Mouse (Mus musculus) CD8-positive naive resting alpha-beta T cell, adult 2 months (primary cell): ENCODE results near the gene Fbxw18.
"Not testable (repeated sequence)": the region's sequence is repeated elsewhere in the genome, so short reads cannot be mapped to it uniquely, and the experiment has no call there.

Source experiments
- DNase-seq, 2 experiments: peaks; one replicate each; pipeline ENCODE4 v3.0.0; 2022; ENCODE audit warnings: low read depth in 2 of 2, low spot score in 2 of 2

Gene Fbxw18

GRCm38 (mm10) chr9:109702600-109702999 is at the start of gene Fbxw18:
Gene Fbxw18 (minus strand): TSS chr9:109702700.
- DNase-seq: not testable (repeated sequence)

- not testable (repeated sequence) for DNase-seq
These were observed 43.5 kb upstream of the Fbxw18 start, which contains the start of gene Fbxw26 for GRCm38 (mm10) chr9:109745989-109746388. Gene Fbxw26 (minus strand): TSS chr9:109746089.

- DNase-seq: peak in 1 of 2 experiments; percentile 5
These were observed 17.2 kb downstream of the Fbxw18 start for GRCm38 (mm10) chr9:109685299-109685698.

- not testable (repeated sequence) for DNase-seq
These were observed 37.9 kb downstream of the Fbxw18 start, which contains the start of gene Fbxw25 for GRCm38 (mm10) chr9:109664552-109664951. Gene Fbxw25 (minus strand): TSS chr9:109664652.
